Mouse (Mus musculus): Measurements from ENCODE around the gene Pfkfb3. TPM values are rescaled to one million over a fixed set of nuclear protein-coding genes. Genes with fewer than 3 reads are reported as not detected.
A peak's percentile ranks its signal among the peaks of the same experiment; 100 is the strongest.
"Not testable (repeated sequence)": the region's sequence is repeated elsewhere in the genome, so short reads cannot be mapped to it uniquely, and the experiment has no call there.

Pfkfb3 gene
- total RNA-seq, 2 experiments from 2014 or later = 36.8 to 40.1 TPM

- TF ChIP-seq CTCF (conservative IDR thresholded peaks at IDR 0.05) = no peak
Measured at GRCm38 (mm10) chr2:11543158-11543557, 10.7 kb downstream of the Pfkfb3 start.

GRCm38 (mm10) chr2:11542640-11543039, 11.2 kb downstream of the Pfkfb3 start:
- no peak overlapping the region for H3K27ac ChIP-seq
- DNase-seq (ENCODE audit: low spot score in 2 of 2) = peak; percentile 67 to 82
- H3K4me3 ChIP-seq = no peak overlapping the region
- peak; percentile 89 for TF ChIP-seq CTCF (conservative IDR thresholded peaks at IDR 0.05)

More at GRCm38 (mm10) chr2:11543158-11543557, 10.7 kb downstream of the Pfkfb3 start:
- H3K4me3 ChIP-seq = no peak overlapping the region
- H3K27ac ChIP-seq = no peak overlapping the region
- no peak for DNase-seq (ENCODE audit: low spot score in 2 of 2)

GRCm38 (mm10) chr2:11542121-11542520, 11.8 kb downstream of the Pfkfb3 start:
- H3K4me3 ChIP-seq = no peak overlapping the region
- TF ChIP-seq CTCF (conservative IDR thresholded peaks at IDR 0.05) = no peak
- no peak for DNase-seq (ENCODE audit: low spot score in 2 of 2)
- no peak overlapping the region for H3K27ac ChIP-seq

DNA sequence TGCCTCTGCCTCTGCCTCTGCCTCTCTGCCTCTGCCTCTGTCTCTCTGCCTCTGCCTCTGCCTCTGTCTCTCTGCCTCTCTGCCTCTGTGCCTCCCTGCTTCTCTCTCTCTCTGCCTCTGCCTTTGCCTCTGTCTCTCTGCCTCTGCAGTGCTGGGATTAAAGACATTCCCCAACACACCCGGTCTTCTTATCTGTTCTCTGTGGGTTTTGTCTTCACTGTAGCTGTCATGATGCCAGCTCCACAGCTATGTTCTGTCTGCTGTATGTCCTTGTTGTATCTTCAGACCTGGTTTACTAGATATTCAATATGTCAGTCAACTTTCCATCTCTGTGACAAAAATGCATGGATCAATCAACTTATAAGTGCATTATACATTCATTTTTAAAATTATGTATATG, 12.3 kb downstream of the Pfkfb3 start:
- DNase-seq (ENCODE audit: low spot score in 2 of 2); H3K4me3 ChIP-seq; H3K27ac ChIP-seq: not testable (repeated sequence)

DNA sequence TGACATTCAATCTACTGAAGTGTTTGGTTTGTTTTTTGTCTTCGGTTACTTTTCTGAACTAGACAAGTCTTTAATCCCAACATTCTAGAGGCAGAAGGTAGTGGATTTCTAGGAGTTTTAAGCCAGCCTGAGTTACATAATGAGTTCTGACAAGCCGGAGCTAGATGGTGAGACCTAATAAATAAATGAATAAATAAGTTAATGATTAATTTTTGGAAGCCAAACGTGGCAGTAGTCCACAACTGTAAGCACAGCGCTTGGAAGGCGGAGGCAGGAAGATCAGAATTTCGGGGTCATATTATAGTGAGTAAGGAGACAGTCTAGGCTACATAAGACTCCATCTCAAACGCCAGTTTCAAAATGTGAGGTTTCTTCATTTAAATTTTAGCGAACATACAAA, 17.9 kb downstream of the Pfkfb3 start:
- no peak for DNase-seq (ENCODE audit: low spot score in 2 of 2)
- no peak for TF ChIP-seq CTCF (conservative IDR thresholded peaks at IDR 0.05)
- H3K27ac ChIP-seq = peak overlapping the region; percentile 78
- H3K4me3 ChIP-seq = peak overlapping the region; percentile 56

GRCm38 (mm10) chr2:11535412-11535928, 18.4 kb downstream of the Pfkfb3 start:
- DNase-seq (ENCODE audit: low spot score in 2 of 2) = peak; percentile 79 to 89
- Histone ChIP-seq H3K4me3 (peak overlapping the region; percentile 56), H3K27ac (peak overlapping the region; percentile 78)
- TF ChIP-seq CTCF (conservative IDR thresholded peaks at IDR 0.05) = no peak

DNA sequence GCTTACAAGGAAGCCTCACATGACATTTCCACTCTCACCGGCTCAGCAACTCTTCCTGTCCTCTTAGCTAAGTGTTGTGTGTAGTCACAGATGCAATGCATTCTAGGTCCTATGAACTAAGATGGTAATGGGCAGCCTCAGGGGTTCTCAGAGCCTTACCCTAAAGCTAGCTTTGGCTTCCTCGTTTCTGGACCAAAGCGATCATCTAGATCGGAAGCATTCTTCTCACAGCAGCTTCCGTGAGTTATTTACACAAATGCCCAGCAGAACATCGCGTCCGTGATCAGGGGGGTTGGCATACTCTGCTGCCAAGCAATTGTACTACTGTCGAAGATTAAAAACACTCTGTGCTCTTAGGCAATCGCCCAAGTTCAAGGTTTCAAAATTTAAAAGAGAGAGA, 19.1 kb downstream of the Pfkfb3 start:
- DNase-seq (ENCODE audit: low spot score in 2 of 2) = no peak
- Histone ChIP-seq H3K27ac (peak overlapping the region; percentile 78; the same call in 1 of the 2 replicates), H3K4me3 (peak overlapping the region; percentile 56)
- TF ChIP-seq CTCF (conservative IDR thresholded peaks at IDR 0.05) = no peak

- Histone ChIP-seq H3K4me3 (no peak overlapping the region), H3K27ac (no peak overlapping the region)
- no peak for TF ChIP-seq CTCF (conservative IDR thresholded peaks at IDR 0.05)
- DNase-seq (ENCODE audit: low spot score in 2 of 2) = peak in 1 of 2 experiments; percentile 42
Measured at GRCm38 (mm10) chr2:11530101-11530500, 23.8 kb downstream of the Pfkfb3 start.

- TF ChIP-seq CTCF (conservative IDR thresholded peaks at IDR 0.05) = no peak
- Histone ChIP-seq H3K4me3 (no peak overlapping the region), H3K27ac (no peak overlapping the region)
- no peak for DNase-seq (ENCODE audit: low spot score in 2 of 2)
Measured at GRCm38 (mm10) chr2:11526063-11526462, 27.8 kb downstream of the Pfkfb3 start.

GRCm38 (mm10) chr2:11524736-11525135, 29.1 kb downstream of the Pfkfb3 start:
- Histone ChIP-seq H3K27ac (no peak overlapping the region), H3K4me3 (no peak overlapping the region)
- TF ChIP-seq CTCF (conservative IDR thresholded peaks at IDR 0.05) = no peak
- DNase-seq (ENCODE audit: low spot score in 2 of 2) = no peak

GRCm38 (mm10) chr2:11521758-11522157, 32.1 kb downstream of the Pfkfb3 start:
- no peak overlapping the region for H3K4me3 ChIP-seq
- H3K27ac ChIP-seq = no peak overlapping the region
- no peak for DNase-seq (ENCODE audit: low spot score in 2 of 2)
- no peak for TF ChIP-seq CTCF (conservative IDR thresholded peaks at IDR 0.05)

DNA sequence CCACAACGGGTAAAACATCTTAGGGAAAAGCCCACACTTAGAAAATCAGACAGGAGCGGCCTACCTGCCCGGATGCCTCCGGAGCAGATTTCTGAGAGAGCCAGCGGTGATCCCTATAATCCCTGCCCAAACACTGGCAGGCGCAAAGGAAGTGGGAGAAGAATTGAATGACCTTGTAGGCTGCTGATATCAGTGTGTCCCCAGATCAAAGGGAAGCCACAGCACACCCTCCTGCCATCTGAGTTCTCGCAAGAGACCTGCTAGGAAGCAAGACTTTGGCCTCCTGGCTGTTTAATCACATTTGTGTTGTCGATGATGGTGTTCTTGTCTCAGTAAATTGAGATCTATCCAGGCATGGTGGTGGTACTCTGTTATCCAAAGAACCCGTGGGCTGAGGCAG, 33.1 kb downstream of the Pfkfb3 start:
- no peak for DNase-seq (ENCODE audit: low spot score in 2 of 2)
- TF ChIP-seq CTCF (conservative IDR thresholded peaks at IDR 0.05) = no peak
- H3K4me3 ChIP-seq = no peak overlapping the region
- H3K27ac ChIP-seq = no peak overlapping the region

GRCm38 (mm10) chr2:11515828-11516227, 38.0 kb downstream of the Pfkfb3 start:
- no peak overlapping the region for H3K4me3 ChIP-seq
- no peak for TF ChIP-seq CTCF (conservative IDR thresholded peaks at IDR 0.05)
- DNase-seq (ENCODE audit: low spot score in 2 of 2) = no peak

DNA sequence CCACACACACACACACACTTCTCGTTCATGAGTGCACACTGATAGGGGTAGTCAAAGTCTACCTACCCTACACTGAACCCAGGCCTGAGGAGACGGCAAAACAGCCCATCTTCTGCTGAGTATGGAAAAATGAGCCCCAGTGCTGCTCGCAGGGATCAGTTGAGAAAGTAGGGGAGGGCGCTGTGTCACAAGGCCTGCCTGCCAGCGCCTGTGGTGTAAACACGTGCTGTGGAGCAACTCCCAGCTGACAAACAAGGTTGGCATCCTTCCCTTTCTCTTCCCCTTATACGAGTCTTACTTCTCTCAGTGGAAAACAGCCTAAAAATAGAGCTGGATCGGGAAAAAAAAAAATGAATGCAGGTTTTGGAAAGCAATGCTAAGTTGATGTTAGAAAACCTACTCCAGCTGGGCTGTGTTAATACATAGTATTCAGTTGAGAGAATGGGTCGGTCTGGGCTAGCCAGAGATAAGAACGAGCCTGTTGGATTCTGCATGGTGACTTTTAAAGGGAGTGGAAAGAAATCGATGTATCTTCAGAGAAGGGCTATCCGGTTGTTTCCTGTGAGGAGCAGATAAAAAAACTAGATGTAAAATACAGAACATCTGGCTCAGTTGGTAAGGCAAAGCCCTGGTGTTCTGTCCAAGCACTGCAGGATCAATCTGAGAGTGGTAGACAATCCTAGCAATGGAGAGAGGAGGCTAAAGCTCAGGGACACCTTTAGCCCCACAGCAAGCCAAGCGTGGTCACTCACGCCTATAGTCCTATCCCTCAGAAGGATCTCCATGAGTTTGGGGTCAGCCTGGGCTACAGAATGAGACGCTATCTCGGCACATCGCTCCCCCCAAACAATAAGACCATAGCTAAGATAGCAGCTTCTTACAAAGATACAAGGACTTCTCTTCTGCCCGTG, 40.6 kb downstream of the Pfkfb3 start:
- Histone ChIP-seq H3K4me3 (no peak overlapping the region), H3K27ac (no peak overlapping the region)
- no peak for TF ChIP-seq CTCF (conservative IDR thresholded peaks at IDR 0.05)

More at GRCm38 (mm10) chr2:11515828-11516227, 38.0 kb downstream of the Pfkfb3 start:
- H3K27ac ChIP-seq = no peak overlapping the region

More for the DNA sequence above, 40.6 kb downstream of the Pfkfb3 start:
- DNase-seq (ENCODE audit: low spot score in 2 of 2) = peak in 1 of 2 experiments; percentile 24

All from layer of hippocampus, adult 2 months (tissue).